Mouse (Mus musculus): ENCODE measurements at regions not wholly inside any gene's neighbourhood (a gene's known extent, or its start where the extent isn't known, plus 50 kb on each side); places are given as distances from the start of the nearest gene placed in this dataset.

DNA sequence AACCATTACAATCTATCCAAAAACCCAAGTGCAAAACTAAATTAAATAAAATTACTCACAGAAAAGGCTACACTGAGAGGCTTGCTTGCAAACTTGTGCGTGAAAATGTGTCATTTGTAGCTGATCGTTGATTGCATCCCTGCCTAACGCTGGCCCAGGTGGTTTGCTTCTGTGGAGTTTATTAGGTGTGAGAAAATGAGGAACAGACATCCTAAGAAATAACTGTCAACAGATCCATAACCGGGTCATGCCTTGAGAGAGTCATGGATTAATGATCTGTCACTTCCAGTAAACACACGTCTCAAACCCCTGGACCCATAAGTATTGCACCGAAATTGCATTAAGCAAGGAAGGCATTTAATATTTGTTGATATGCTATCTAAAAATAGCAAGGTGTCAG lies 73.4 kb upstream of the Tmem18 start:
- peak; percentile 3 for DNase-seq

DNA sequence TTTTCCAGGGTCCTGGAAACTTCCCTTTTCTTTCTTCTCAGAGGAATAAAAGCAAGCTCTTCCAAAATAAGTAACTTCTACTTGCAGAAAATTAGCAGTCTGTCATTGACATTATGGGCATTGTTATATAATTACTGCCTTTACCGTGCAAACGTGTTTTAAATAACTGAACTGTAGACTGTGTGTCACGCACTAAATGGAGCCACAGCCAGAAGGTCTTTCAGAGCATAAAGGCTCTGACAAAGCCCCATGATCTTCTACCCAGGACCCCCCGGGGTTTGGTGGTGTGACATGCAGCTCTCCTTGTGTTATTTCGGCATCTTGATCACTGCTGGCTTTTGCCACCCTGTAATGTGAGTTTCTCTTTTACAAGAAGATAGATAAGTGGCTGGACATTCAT lies 100.9 kb upstream of the Tmem18 start:
- DNase-seq = no peak

DNA sequence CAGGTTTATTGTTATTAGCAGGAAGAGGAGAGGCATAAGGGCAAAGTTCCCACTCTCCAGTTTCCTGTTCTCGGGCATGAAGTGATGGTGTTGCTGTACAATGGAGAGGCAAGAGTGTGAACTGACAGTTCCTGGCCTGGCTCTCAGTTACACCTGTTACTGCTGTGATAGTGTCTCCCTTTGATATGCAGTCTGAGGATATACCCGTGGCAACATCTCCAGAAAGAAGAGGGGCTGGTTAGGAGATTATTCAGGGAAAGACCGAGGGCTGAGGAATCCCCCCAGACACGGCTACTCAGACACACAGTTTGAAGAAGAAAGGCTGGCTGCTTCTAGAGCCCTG lies 100.3 kb upstream of the Sntg2 start:
- no peak for DNase-seq

DNA sequence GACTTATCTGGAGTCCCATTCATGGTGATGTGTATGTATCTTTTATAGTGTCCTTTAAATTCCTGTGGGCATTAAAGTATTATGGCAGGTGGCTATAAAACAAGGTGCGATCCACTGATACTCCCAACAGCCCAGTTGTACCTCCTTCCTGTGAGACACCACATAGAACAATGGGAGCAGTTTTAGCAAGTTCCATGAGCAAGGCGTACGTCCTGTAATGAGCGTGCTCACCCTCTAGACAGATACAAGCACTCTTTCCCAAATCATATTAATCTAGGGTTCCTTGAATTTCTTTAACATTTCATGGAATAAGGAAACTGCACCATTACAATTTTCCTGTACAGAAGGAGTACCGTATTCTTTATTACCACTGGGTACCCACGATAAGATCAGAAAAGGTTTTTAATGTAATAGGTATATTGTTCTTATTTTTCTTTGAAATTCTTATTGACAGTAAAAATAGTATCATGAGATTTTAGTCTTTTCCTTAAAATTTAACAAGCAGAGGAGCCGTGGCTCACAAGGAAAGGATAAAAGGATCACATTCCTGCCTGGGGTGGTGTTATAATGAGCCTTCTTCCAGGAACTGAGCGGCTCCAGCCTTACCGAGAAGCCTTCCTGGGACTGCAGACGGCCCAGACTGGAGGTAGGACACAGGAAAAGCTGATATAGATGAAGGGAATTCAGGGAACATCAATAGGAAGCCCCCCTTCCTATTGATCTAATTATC lies 99.7 kb upstream of the Sntg2 start:
- DNase-seq = no peak

GRCm38 (mm10) chr12:30467186-30467585 lies 94.0 kb upstream of the Sntg2 start:
- no peak for DNase-seq

DNA sequence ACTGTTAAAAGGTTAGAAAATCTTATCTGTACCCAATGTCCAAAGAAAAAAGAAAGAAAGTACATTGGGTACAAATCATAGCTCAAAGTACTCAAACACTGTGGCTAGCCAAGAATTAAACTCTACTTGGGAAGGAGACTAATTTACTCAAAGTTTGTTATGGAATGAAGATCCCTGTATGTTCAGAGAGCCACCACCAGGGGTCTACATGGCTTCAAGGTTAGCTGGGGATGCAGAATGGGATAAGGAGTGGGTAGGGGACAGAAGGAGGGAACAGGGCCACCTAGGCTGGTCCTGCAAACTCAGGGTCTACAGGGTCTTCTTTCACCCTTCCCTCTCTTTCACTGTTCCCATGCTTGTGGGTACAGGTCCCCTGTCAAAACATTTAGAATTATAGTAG lies 77.4 kb upstream of the Sntg2 start:
- DNase-seq = peak; percentile 16

DNA sequence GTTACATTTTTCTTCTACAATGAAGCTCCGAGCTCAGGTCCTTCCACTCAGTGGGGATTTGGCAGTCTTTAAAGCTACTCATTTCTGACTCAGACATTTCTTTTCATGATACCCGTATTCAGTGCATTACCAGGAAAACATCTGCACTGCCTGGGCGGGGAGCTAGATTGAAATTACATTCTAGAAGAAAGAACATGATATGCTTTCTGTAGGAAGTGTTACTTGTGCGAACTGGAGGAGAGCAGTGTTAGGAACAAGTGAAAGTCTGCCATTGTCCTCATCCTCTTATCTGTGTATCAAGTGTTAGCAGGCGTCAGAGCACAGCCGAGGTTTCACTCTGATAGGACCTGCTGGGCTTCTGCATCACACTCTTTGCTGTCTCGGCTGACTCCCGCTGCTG lies 61.7 kb upstream of the Sntg2 start:
- no peak for DNase-seq

- no peak for DNase-seq
Observed at GRCm38 (mm10) chr12:30432861-30433260, 59.7 kb upstream of the Sntg2 start.

DNA sequence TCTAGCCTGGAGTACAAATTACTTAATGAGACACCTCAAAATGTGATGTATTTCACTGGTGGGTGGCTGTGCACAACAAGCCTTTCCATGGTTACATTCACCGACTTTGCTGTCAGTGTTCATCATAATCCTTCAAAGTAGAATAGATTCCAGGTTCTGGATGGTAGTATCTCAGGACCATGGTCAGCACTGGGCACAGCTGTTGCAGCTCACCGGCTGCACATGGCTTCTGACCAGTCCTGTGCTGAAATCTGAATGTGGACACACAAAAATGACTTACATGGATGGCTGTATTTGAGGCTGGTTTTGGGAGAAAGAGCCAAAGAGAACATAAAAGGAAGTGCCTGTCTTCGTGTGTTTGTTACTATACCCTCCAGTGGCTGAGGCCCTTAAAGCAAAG lies 57.5 kb upstream of the Sntg2 start:
- no peak for DNase-seq

DNA sequence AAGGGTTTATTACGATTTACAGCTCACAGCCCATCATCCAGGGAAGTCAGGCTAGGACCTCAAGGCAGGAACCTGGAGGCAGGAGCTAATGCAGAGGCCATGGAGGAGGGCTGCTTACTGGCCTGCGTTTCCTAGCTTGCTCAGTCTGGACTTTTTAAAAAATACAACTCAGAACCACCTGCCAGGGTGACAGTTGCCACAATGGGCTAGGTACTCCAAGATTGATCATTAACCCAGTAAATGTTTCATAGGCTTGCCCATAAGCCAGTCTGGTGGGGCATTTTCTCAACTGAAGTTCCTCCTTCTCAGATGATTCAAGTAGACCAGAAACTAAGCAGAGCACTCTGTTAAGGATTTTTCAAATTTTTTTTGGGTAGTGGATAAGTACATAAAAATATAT lies 52.1 kb upstream of the Sntg2 start:
- no peak for DNase-seq

Measured in lung, postnatal 10 days (tissue).